Mouse (Mus musculus) cerebellum, postnatal 25 days (tissue): ENCODE measurements at regions not wholly inside any gene's neighbourhood (a gene's known extent, or its start where the extent isn't known, plus 50 kb on each side); places are given as distances from the start of the nearest gene placed in this dataset.

Source experiments
- DNase-seq, 2 experiments: peaks; one replicate each; pipeline ENCODE4 v3.0.0; 2021; ENCODE audit warnings: mixed read lengths in 2 of 2

DNA sequence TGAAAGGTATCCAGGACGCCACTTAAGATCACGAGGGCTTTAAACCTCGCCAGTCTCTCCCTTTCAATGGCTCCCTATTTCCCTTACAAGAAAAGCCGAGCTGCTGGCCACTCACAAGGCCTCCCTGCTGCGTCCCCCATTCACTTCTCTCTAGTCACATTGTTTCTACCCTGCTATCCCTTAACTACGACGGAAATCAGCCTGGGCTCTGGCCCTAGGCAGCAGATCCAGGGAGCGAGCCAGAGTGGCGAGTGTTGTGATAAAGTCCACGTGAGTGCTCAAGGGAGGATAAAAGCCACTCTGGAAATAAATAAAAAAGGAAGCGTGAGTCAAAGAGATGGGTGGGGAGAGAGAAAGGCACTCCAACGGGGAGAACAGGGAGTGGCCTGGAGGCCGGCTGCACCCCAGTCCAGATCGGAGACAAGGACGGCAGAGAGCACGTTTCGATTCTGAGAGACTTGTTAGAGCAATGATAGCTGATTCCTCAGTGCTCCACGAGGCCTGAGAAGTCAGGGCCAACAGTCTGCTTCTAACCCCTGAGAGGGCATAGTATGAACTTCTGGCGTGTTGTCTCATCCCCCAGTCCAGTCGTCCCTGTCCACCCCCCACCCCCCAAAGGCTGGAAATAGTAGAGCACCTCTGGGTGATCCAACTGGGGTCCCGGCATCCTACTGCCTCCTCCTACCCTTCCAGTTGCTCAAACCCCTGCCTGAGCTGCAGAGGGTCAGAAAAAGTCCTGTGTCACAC is 84.8 kb upstream of the Calm2 start:
- peak in 1 of 2 experiments; percentile 32 for DNase-seq

GRCm38 (mm10) chr17:87532158-87532545 is 85.4 kb upstream of the Calm2 start:
- DNase-seq: no peak

- DNase-seq: no peak
Observed at GRCm38 (mm10) chr17:87532762-87533161, 86.0 kb upstream of the Calm2 start.

DNA sequence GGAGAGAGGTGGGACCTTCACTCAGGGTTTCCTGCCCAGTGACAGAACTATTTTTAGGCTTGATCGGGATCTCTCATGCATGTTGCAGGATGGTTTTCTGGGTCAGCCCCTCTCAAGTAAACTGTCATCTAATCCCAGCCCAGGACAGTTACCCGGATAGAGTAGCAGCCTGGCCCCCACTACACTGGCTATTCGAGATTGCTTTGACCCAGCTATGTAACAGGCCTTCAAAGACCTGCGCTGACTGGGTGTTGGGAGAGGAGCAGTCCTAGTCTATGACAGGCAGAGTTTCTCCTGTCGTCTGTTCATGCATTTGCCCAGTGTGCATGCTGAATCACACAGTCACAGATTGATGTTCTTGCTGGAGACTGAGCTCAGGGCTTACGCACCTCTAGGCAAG is 86.2 kb upstream of the Epcam start:
- DNase-seq: no peak

DNA sequence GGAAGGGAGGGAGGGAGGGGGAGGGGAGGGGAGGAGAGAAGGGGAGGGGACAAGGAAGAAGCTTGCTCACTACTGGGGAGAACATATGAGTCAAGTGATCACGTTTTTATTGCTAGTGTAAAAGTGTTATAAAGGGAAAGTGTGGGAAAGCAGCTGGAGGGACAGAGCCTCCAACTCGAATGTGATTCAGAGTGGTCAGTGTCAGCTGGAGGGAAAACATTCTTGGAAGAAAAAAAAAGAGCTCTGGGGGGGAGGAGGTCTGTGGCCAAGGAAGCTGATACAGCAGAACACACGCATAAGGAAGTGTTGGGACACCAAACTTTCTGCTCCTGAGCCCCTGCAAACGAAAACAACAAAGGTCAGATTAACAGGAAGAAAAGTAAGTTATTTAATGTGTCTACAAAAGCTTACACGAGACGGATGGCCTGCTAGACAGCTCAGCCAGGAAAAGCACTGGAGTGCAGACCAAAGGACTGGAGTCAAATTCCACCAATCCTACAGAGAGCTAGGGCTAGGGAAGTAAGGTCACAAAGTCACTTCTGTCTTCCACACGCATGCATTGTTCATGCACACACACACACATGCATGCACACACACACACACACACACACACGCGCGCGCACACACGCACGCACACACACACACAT is 85.1 kb upstream of the Epcam start:
- no peak for DNase-seq

- no peak for DNase-seq
Observed at GRCm38 (mm10) chr17:87554561-87554960, 81.2 kb upstream of the Epcam start.

DNA sequence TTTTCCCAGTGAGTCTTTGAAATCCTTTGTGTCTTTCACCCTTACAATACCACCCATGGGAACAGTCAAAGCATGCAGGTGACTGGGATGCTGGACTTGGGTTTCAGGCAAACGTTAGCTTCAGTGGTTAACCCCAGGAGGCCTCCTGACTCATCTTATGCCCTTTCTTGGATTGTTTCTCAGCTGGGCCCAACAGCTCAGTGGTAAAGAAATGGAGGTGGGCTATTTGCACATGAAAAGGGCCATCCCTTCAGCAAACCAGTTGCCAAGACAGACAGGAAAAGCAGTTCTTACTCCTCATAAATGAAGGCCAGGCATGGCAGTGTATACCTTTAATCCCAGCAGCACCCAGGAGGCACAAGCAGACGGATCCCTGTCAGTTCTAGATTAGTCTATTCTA is 77.4 kb upstream of the Epcam start:
- DNase-seq: no peak

DNA sequence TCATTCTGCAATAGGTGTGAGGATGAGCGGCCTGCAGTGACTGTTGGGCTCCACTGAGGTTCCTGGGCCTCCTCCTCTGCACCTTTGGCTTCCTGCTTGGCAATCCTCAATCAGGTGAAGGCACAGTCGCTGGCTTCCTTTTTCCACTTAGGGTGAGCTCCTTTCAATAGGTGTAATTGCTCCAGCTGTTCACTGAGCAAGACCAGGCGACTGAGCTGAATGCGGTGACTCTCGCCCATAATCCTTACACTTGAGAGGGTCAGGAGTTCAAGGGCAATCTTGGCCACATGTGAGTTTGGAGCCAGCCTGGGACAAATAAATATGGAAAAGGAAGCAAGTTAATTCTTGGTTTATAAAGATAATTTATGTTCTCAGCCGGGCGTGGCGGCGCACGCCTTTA is 76.1 kb upstream of the Epcam start:
- DNase-seq: no peak

GRCm38 (mm10) chr17:87560923-87561322 is 74.9 kb upstream of the Epcam start:
- no peak for DNase-seq

- DNase-seq: no peak
Observed at GRCm38 (mm10) chr17:87563375-87563774, 72.4 kb upstream of the Epcam start.

DNA sequence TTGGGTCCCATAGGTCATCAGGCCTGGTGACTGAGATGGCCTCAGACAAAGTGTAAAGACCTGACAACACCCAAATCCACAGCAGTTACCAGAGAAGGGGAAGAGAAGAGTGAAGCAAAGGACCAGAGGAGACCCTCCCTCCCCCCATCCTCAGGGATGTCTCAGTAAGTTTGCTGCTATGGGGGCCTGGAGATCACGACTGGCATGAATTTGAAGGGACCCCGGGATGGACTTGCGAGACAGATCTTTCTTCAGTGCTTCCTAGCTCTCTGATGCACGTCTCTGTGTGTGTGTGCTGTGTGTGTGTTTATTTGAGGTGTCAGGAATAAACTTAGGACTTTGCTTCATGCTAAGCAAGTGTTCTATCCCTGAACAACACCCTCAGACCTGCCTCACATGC is 70.1 kb upstream of the Epcam start:
- no peak for DNase-seq

DNA sequence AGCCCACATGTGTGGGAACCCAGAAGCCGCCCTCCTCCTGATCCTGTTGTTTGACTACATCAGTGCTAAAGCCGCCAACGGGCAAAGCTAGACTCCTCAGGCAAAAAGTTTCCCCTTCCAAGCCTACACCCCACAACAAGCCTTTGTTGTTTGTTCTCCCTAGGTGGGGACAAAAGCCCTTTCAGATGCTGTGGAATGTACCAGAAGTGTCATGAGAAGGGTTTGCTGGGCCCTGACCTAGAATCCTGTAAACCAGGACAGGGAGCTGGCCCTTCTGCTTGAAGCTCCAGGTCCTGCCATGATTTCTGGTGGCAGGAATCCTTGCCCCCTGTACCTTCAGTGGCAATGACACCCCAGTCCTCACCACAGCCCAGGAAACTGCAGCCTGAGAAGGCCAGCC is 69.5 kb upstream of the Epcam start:
- no peak for DNase-seq

DNA sequence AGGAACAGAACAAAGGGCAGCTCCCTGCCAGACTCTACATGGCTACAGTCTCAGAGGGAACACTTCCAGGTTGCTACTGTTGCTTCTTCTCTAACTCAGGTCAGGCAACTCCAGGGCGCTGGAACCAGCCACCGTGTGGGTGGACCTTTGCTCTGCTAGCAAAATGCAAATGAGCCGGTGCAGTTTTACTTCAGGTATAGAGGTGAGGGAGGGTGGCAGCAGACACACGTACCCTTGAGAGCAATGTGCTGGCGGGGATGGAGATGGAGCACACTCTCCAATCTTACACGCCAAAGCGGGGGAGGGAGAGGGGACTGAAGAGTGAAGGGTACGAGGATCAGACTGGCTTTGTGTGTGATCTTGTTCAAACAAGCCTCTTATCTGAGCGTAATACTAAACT is 68.8 kb upstream of the Epcam start:
- DNase-seq: no peak

GRCm38 (mm10) chr17:87567475-87567874 is 68.3 kb upstream of the Epcam start:
- DNase-seq: no peak

DNA sequence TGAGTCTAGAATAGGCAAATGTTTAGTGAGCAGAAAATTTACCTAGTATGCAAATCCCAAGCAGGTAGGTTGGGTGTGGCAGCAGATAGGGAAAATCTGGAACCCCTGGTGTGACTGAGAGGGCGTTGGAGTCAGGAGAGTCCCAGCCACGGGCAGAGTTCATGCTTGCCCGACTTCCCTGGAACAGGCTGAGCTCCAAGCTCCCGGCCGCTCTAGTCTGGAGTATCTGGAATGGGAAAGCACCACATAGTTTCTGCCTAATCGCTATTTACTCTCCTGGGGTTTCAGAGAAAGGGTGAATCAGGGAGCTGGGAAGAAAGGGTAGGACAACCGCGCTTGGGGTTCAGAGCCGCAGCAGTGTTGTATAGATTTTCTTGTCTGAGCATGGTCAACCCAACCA is 65.8 kb upstream of the Epcam start:
- DNase-seq: no peak

DNA sequence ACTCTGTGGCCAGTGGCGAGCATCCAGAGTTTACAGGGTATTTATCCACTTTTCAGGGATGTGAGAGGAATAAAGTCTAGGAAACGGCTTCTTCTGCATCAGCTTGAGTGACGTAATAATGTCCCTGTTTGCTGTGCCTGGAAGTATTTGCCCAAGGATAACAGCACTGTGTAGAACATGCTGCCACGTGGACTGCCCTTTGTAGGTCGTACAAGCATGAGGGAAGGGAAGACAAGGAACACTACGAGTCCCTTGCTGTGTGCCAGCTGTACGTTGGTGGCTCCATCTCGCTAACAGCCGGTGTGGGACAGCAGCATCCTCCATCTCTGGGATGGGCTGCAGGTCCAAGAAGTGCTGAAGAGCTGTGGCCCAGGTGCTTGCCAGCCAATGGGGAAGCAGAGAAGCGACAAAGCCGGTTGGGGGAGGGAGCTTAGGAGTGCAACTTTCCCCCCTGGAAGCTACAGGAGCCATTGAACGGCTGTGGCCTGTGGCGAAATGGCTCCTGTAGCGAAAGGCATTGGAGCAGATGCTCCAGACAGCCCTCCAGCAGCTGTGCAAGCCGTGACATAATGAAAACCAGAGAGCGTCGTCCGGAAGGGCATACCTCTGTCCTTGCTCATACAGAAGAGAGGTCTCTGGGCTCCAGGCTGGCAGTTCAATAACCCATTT is 65.0 kb upstream of the Epcam start:
- peak in 1 of 2 experiments; percentile 31 for DNase-seq

DNA sequence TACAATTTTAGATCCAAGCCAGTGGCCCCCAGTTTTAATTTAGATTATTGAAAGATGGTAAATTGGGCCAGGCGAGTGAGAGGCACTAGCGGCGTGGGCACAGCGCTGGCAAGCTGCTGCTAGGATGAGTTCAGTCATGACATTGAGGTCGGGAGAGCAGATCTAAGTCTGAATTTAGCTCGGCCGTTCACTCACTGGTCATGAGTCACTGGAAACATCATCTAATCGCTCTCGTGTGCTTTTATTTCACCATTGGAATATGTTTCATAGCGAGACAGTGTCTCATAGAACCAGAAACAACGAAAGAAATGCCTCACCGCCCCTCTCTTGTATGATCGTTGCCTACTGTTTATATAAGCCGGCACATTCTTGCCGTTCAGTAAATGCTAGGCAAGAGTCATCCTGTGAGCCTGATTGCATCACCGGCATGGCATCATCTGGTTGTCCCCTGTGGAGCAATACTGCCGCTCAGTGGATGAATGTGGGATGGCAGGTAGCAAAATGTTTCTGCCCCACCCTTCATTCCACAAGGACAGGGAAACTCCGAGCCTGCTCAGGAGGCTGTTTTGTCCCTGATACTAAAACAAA is 64.3 kb upstream of the Epcam start:
- peak; percentile 97 to 98 for DNase-seq

DNA sequence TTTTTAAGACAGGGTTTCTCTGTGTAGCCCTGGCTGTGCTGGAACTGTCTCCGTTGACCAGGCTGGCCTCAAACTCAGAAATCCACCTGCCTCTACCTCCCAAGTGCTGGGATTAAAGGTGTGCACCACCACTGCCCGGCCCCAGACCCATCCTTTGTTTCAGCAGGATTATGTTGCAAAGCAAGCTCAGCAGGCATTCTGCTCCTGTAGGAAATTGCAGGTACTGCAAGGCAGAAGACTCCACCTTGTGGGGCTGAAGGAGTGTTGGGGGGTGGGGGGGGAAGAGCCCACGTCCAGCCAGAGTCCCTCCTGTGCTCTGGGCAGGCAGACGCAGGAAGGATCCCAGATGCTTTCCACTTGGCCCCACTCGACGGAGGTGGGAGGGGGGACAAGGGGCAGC is 52.2 kb upstream of the Epcam start:
- DNase-seq: no peak

- no peak for DNase-seq
Observed at GRCm38 (mm10) chr17:87585355-87585754, 50.4 kb upstream of the Epcam start.
